Mouse (Mus musculus): ENCODE results near the gene Dnmt1.

GRCm38 (mm10) chr9:20975431-20976215, 15.9 kb upstream of the Dnmt1 start:
- TF ChIP-seq CTCF (IDR thresholded peaks at IDR 0.05; ENCODE audit: low read depth, low read length) = no peak
- no peak for TF ChIP-seq GATA1 (IDR thresholded peaks at IDR 0.05; ENCODE audit: borderline replicate concordance, low read length)
- no peak for TF ChIP-seq TAL1 (conservative IDR thresholded peaks at IDR 0.05; ENCODE audit: low read depth, low read length)
- TF ChIP-seq GATA2 (IDR thresholded peaks at IDR 0.05; ENCODE audit: borderline replicate concordance, low read depth, low read length) = no peak

Data from G1E (cell line).